Mouse (Mus musculus): ENCODE data around the gene Elk3.
A peak's percentile ranks its signal among the peaks of the same experiment; 100 is the strongest.

The Elk3 gene

DNA sequence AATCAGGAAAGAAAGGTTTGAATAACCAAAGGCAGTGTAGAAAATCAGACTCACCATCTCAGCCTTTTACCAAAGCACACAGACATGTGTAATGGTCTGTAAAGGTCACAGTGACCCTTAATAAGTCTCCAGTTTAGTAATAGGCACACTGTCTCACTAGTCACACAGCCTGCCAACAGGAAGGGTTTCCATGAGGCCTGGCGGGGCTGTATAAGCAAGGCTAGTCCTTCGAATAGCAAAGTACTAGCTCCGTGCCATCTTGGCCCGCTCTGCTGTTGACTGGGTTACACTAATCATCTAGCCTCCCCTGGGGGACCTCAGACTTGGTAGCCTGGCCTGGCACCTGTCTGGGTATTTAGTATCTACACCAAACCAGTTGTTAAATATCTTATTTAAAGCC, 20.6 kb upstream of the Elk3 start:
- no peak for DNase-seq

DNA sequence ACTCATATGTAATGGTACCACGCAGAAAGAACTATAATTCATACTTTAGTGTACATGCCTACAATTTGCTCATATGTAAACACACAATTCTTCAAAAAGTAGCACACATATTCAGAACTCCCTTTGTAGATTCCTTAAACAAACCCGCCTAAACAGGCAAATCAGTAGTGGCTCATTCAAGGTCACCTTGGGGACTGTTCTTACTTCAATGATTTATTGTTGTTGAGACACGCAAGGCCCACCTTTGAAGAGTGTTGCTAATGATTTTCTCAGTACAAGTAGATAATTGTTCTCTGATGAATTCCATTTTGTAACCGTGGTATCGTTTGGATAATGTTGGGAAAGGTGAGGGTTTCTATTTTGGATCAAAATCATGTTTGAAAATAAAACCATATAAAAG, 17.4 kb upstream of the Elk3 start:
- no peak for DNase-seq

DNA sequence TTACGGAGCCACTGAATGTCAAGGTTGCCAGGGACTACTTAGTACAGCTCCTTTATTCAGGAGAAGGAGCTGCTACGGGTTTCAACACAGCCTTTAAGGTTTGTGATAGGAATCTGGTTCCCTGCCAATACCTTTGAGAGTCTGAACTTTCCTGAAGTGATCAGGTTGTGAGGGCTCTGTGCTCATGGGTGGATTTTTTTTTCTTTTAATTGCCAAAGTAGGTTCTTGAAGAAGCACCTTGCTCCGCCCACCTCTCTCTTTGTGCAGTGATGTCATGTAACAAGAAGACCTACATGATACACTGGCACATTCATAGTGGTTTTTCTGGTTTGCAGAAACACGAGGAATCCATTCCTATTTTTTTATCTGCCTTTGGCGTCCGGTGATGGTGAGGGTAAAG, 16.3 kb upstream of the Elk3 start:
- DNase-seq: no peak

DNA sequence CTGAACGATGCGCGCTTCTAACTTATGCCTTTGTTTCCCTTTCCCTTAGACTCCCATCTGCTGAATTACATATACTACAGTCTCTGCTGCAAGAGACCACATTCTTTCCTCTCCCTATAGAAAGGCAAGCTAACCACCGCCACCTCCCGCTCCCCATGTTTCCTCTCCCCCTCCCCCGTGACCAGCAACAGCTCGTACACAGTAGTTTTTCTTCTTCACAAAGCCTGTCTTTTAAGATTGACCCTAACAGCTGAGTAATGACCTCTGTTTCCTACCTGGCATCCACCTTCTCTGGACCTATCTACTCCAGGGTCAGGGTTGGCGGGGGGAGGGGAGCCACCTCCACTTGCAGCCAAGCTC, 15.8 kb upstream of the Elk3 start:
- no peak for DNase-seq

DNA sequence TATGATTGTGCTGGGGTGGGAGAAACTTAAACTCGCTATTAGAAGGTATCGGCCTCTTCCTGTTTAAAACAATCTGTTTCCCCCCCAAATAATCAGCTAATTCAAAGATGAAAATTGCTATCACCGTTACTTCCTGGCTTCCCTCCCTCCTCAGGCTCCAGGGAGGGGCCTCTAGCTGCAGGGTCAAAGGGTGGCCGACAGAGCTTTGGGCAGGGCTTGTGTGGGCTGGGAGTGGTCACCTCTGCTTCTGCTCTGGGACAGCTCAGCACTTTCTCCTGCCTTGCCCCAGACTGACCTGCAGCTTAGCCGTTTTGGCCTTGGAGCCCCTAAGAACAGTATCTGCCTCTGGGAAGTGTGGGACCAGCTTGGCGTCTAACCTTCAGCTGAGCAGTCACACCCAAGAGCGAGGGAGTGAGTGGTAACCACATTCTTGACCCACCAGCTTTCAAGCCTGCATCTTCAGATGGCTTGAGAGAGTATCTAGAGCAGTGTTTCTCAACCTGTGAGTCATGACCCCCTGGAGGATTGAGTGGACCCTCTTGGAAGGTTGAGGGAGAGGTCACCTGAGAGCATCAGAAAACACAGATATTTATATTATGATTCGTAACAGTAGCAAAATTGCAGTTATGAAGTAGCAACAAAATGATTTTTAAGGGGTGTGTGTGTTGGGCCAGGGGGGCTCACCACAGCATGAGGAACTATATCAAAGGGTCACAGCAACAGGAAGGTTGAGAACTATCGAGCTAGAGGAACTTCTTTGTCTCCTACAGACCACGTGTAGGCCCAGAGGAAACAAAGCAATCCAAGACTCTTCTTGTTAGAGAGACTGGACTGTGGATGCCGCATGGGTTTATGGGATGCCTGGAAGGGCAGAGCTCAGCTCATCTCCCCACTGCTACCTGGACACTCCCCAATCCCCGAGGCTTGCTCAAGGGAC, 15.1 kb upstream of the Elk3 start:
- no peak for DNase-seq

DNA sequence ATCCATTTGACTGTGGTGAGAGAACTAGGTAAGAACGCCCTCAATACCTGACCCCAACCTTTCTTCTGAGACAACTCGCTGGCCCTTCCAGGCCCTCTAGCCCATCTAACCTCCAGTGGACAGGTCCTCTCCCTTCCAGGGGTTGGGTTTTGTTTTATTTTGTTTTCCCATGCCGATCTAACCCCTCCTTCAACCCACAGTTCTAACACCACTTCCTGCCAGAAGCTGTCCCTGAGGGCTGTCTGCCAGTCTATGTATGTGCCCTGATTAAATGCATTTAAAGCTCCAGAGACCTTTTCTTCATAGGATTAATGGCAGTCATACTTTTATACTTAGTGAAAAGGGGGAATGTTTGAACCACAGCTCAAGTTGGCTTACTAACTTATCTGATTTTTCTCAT, 14.4 kb upstream of the Elk3 start:
- DNase-seq: no peak

DNA sequence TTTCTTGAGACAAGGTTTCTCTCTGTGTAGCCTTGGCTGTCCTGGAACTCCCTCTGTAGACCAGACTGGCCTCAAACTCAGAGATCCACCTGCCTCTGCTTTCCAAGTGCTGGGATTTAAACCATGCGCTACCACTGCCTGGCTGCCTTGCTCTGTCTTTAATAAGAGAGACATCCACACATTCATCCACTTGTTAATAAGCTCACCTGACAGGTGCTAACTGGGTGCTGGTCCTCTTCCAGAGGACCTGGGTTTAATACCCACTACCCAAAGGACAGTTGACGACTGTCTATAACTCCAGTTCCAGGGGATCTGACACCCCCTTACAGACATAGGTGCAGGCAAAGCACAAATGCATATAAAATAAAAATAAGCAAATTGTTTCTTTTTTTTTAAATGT, 13.5 kb upstream of the Elk3 start:
- no peak for DNase-seq

DNA sequence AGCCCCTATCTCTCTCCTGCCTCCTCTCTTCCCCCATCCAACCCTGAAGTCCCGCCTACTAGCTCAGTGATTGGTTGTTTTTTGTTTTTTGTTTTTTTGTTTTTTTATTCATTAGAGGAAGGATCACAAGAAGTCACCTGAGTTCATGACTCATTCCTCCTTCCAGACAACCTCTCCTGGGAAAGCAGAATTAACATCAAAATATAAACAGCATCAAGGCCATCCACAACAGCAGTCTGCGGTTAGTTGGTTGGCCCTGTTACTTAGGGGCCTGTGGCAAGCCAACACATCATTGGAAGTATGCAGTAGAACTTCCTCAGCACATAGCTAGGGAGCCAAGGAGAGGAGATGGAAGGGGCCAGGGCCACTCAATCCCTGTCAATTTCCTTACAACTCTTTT, 12.7 kb upstream of the Elk3 start:
- DNase-seq: no peak

DNA sequence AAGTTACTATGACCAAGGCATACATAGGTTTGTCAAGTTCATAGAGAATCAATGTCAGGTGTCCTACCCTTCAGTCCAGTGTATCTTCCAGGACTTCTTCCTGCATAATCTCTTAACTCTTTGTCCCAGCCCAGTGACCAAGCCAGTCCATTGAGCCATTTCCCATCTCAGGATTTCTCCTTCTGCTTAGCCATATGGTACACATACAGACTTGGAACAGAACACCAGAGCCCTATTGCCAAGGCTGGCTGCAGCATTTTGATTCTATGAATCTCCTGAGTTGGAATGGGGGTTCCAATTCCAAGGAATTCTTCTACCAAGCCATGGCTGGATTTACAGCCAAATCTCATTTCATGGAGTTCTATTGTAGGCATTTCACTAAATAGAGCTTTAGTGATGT, 10.8 kb upstream of the Elk3 start:
- no peak for DNase-seq

DNA sequence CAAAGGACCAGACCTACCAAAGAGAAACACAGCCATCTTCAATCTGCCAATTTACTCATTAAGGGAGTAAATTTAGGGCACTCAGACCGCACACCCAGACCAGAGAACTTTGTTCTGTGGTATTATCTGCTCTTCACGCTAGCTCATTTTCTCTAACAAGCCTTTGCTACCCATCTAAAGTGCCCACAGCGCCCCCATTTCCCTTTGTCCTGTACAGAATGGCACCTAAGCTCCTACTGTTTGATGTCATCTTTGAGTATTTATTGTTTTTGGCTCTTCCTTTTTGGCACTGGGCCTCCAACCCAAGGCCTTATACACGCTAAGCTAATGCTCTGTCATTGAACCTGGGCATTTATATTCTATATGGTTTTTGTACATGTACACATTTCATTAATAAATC, 9.2 kb upstream of the Elk3 start:
- no peak for DNase-seq

DNA sequence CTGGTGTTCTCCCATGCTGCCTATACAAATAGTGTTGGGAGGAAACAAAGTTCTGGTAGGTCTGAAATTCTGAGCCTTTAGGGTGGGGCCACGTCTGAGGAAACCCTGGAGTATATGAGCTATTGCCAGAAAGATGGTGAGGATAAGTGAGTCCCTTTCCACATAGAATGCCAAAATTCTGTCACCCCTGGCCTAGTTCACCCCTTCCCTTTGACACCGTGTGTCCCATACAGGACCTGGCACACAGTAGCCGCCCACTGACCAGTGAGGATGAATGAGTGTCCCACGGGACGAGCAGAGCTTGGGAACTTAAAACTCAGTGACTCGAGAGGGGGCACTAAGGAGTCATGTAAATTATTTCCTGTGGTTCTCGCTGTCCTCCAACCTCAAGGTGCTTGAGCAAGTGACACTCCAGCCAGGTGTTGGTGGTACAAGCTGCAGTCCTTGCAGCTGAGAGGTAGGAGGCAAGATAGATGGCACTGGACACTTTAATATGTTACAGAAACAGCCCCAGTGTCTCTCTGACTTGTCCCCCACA, 8.7 kb upstream of the Elk3 start:
- no peak for DNase-seq

DNA sequence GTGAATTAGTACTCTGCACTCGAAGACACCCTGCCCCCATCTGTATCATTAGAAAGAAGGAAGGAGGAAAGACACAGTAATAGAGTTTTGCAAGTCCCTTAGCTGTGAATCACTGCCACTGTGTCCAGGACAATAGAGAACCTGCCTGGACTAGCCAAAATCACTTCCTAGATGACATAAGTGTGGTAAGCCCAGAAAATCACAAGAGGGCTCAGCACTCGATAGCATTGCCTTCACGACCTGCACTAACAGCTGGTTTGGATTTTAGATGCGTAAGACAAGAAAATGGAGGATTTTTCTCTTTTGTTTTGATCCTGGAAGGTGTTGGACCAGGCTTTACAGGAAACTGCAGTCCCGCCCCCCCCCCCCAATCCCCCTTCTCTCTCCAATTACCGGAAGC, 6.0 kb upstream of the Elk3 start:
- no peak for DNase-seq

DNA sequence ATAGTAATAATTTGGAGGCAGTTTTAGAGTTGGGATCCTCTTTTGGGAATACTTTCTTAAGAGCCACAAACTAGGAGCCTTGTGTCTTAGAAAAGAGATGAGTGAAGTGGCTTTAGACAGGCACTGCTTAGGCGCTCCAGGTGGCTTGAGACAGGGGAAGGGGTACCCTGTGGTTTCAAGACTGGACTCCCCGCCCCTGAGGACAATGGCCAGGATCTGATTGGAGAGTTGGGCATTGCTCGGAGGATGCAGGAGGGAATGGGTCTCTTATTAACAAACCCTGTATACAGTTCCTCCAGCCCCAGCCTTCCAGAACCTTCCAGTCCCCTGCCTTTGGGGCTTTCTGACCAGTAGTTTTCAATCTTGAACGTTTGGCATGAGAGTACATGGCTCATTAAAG, 641 bp upstream of the Elk3 start:
- DNase-seq: peak; percentile 49

DNA sequence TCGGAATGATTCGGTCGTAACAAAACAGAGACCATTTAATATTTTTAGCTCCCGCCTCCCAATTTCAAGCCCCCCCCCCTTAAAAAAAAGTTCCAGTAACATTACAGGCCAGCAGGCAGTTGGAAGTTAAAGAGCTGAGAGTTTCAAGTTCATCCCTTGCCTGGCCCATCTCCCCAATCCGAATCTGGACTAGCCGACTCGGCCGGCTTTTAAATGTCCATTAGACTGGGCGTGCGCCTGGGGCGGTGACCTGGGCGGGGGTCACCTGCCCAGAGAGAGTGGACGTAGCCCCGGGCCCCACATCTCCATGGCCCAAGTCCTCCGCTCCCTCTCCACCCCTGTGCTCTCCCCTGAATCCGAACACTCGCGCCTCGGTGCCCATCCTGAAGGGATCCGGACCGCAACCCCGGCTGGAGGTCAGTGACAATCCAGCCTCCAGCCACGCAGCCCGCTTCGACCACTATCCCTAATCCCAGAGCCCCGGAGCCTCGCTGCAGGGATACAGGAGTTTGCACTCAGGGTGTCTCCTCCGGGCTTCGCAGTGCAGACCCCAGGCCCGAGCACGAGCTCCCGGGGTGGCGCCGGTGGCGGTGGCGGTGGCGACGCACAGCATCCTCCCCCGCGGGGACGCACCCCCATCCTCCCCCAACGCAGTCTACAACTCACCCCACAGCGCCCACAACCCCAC, 857 bp downstream of the Elk3 start:
- peak; percentile 65 for DNase-seq

DNA sequence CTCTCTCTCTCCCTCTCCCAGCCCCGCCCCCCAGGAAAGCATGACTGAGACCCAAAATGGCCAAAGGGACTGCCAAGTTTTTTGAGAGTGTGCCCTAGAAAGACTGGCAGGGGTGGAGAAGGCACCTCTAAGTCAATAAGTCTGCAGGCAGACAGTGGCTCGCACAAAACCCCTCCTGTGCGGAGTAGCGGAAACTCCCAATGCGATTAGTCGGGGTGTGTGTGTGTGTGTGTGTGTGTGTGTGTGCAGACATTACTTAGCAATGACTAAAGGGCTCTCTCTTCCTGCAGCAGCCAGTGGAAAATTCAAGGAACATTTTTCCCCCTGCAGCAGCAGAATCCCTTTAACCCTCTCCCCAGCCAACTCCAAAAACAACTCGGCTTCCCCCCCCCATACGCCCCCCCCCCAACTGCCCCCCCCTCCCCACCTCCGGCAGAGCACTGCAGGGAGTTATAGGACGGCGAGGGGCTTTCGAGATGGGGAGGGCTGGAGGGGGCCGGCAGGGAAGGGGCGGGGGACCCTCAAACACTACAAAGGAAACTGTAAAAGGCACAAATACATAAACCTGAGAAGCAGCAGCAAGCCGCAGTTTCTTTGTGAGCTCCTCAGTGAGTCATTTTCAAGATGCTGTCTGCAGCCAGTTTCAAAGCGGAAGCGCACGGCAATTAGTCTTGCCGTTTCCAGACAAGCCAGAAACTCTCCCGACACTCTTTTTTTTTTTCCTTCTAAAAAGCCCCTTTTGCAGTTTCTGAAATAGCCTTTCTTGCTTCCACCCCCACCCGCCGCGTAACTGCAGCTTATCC, 1.6 kb downstream of the Elk3 start:
- DNase-seq: peak; percentile 77

DNA sequence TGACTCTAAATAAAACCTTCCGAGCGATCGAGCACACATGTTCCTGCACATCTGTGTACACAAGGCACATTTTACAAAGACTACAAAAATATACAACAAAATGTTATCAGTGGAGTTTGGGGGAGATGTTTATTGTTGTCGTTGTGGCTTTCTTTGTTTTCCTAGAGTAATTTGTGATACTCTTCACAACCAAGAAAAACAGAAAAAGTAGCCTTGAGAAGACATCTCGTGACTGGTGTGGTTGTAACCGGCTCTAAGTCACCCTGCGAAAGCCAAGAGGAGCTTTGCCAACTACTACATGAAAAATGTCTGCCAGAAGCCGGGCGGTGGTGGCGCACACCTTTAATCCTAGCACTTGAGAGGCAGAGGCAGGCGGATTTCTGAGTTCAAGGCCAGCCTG, 4.6 kb downstream of the Elk3 start:
- DNase-seq: no peak

DNA sequence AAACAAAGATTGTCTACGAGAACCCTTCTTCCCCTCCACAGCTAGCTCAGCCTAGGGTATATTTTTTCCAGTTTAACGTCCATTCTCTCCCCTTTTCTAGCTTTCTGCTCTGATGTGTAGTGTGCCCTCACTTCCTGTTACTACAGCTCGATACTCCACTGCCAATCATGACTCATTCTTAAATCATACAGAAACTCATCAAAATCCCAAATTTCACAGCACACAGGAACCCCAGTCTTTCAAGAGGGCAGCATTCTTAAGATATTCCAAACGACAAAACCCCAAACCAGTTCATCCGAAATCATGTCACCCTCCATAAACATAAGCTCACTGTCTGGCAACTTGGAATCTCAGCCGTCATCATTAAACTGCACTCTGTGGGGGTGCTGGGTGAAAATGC, 5.0 kb downstream of the Elk3 start:
- DNase-seq: no peak

DNA sequence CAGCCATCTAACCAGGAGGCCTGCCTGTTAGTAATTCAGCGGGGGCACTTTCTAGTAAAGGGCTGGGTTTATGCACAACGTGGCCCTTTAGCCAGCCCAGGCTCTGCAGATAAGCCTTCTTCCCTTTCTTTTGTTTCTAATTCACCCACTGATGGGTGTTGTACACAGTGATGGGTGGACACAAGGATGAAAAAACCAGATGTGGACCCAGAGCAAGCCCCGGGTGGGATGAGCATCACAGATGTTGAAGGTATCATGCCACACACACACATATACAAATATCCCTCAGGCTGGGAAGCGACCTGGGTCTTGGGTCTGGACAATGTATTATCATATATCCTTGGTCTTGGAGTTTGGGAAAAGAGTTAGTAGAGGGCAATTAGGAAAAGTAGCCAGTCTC, 7.7 kb downstream of the Elk3 start:
- DNase-seq: no peak

DNA sequence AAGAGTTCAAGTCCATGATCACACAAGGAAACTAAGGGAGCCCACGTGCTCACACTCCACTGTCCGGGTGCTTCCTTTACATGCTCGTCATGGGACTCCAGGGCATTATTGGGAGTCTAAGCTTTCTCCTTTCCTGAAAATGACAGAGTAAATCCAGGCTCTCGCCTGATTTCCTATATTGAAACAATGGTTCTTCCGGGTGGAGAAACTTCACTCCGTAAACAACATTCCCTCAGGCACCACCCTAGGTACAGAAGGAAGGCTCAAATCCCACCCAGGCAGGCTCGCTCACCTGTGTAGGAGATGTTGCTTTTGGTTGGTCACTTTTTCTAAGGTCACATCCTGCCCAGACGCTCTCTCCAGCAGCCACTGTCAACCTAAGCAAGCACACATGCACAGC, 9.1 kb downstream of the Elk3 start:
- no peak for DNase-seq

DNA sequence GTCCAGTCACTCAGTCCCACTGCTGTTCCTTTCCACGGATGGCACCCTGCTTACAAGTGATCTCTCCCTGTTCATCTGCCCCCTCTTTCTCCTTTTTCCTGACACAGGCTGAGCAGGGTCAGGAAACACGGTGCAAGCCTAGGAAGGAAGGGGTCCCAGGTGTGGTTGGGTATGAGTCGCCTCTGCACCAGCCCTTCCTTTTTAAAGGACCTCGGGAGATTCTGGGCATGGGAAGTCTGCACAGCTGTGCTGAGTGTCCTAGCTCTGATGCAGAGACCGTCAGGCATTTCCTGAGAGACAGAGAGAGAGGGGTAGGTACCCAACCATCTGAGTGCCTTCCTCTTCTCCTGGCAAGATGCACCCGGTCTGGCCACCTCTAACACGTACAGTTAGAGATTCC, 12.7 kb downstream of the Elk3 start:
- no peak for DNase-seq

DNA sequence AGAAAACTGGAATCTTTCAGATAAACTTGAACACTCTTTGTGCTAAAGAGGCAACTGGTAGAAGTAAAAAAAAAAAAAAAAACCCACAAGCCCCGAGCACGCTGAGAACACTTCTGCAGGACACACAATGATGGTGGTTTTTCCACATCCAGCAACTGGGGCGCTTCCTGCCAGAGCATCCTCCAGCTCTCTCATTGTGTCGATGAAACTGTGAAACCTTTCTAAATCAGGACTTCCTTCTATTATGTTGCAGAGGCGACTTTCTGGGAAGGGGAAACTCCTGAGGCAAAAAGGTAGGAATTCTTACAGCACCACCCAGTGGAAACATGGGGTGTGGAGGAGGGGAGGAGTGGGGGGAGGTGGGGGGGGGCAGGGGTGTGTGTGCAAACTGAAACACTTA, 13.2 kb downstream of the Elk3 start:
- no peak for DNase-seq

DNA sequence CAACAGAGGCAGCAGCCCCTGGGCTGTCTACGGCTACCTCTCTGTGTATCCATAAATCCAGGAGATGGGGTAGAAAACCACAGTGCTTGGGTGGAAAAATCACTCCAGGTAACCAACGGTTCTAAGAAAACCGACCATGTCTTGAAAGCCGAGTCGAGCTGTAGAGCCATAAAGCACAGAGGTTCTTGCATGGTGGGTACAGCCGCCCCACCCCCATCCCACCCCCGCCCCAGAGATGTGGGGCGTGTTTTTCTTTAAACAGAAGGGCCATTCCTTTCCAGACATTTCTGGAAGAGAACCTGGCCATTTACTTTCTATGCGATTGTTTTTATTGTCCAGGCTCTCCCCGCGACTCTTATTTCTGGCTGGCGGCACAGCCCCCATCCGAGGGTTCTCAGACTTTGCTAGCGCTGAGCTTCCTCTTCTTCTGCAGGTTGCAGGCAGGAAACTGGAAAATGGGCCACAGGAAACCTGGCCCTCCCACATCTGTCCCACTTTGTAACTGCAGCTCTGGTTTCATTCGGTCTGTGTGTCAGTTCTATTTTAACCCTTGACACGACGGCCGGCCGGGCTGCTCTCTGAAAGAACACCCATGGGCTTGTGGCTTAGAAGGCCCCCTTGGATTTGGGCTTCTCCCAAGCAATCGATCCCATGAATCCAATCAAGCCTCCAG, 16.3 kb downstream of the Elk3 start:
- DNase-seq: peak; percentile 59

DNA sequence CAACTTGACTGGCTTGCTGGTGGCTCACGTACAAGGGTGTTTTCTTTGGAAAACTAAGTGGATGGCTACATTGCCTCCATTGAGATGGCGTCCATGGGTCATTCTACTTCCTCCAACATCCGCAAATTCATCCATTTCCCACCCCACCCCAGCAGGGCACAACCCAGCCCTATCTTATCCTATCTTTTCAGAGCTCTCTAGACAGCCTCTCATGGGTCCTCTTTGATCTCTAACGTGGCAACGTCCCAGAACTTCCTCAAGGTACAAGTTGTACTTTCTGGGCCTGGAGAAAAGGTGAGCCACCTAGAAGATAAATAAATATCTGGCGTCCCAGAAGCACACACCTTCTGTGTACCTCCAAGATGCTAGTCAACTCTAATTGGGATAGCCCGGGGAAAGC, 17.3 kb downstream of the Elk3 start:
- no peak for DNase-seq

Data from embryo, embryonic 11 days (tissue).